Mouse (Mus musculus) brain, embryonic 14.5 days (tissue): Measurements from ENCODE around the gene Pip4k2a.

Source experiments
- CTCF ChIP-seq: fragments of 200-500 bp; IDR thresholded peaks from 2 replicates; pipeline ENCODE4 v1.5.1; 2012; ENCODE audit warnings: inconsistent platforms, mild to moderate bottlenecking, moderate library complexity, borderline replicate concordance; ENCODE audit not compliant: insufficient read depth, insufficient read length; ENCODE audit errors: extremely low read depth
- POLR2A ChIP-seq: fragments of 200-500 bp; IDR thresholded peaks from 2 replicates; pipeline ENCODE4 v1.6.1; 2012; ENCODE audit warnings: mild to moderate bottlenecking, inconsistent platforms, borderline replicate concordance; ENCODE audit not compliant: poor library complexity, insufficient read depth, insufficient read length, severe bottlenecking; ENCODE audit errors: extremely low read depth

- no peak for TF ChIP-seq POLR2A
- no peak for TF ChIP-seq CTCF
Measured at GRCm38 (mm10) chr2:18923098-18923649, 74.8 kb downstream of the Pip4k2a start.
